Mouse (Mus musculus): ENCODE results near the gene Hist1h2ab. TPM values are rescaled to one million over a fixed set of nuclear protein-coding genes. Genes with fewer than 3 reads are reported as not detected.
"Not testable (repeated sequence)": the region's sequence is repeated elsewhere in the genome, so short reads cannot be mapped to it uniquely, and the experiment has no call there.

The Hist1h2ab gene
- total RNA-seq, 2 experiments from 2014 or later, result 24.4 to 27.3 TPM

DNA sequence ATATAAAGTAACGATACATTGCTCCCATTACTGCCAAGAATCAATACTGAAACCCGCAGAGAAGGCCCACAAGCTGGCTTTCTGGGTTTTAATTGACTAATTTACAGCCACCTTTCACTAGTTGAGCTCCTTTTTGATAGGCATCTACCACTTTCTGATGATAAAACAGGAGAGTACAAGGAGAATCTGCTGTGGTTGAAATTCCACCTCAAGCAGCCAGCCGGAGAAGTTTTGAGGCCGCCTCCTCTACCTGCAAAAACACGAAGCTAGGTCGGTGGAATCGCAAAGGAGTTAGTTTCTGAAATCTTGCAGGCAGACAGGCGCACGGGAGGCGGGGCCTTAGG lies 12.3 kb downstream of the Hist1h2ab start:
- H3K27ac ChIP-seq, result peak overlapping the region; percentile 86
- no peak for DNase-seq (ENCODE audit: low spot score in 2 of 2)

DNA sequence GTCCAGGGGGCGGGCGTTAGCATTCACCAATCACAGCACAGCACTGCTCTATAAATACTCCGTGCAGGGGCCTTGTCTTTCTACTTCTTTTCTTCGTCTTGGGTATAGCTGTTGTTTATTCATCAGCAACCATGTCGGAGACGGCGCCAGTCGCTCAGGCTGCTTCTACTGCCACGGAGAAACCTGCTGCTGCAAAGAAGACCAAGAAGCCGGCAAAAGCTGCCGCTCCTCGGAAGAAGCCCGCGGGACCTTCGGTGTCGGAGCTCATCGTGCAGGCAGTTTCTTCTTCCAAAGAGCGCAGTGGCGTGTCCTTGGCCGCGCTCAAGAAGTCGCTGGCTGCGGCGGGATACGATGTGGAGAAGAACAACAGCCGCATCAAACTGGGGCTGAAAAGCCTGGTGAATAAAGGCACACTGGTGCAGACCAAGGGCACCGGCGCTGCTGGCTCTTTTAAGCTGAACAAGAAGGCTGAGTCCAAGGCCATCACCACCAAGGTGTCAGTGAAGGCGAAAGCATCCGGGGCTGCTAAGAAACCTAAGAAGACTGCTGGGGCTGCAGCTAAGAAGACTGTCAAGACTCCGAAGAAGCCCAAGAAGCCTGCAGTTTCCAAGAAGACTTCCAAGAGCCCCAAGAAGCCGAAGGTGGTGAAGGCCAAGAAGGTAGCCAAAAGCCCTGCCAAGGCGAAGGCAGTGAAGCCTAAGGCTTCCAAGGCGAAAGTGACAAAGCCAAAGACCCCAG lies 12.8 kb downstream of the Hist1h2ab start, which contains the start of gene Hist1h1a:
Gene Hist1h1a (plus strand): TSS at position 81 of the 738 bp plus-strand sequence.
- Histone ChIP-seq H3K4me3 (peak within 1 kb of the TSS; percentile 69), H3K27ac (peak within 1 kb of the TSS; percentile 86)
- peak; percentile 76 to 81 for DNase-seq (ENCODE audit: low spot score in 2 of 2)
- TF ChIP-seq CTCF (conservative IDR thresholded peaks at IDR 0.05), result no peak

More for the DNA sequence above, 12.3 kb downstream of the Hist1h2ab start:
- no peak for TF ChIP-seq CTCF (conservative IDR thresholded peaks at IDR 0.05)
- peak overlapping the region; percentile 69 for H3K4me3 ChIP-seq

DNA sequence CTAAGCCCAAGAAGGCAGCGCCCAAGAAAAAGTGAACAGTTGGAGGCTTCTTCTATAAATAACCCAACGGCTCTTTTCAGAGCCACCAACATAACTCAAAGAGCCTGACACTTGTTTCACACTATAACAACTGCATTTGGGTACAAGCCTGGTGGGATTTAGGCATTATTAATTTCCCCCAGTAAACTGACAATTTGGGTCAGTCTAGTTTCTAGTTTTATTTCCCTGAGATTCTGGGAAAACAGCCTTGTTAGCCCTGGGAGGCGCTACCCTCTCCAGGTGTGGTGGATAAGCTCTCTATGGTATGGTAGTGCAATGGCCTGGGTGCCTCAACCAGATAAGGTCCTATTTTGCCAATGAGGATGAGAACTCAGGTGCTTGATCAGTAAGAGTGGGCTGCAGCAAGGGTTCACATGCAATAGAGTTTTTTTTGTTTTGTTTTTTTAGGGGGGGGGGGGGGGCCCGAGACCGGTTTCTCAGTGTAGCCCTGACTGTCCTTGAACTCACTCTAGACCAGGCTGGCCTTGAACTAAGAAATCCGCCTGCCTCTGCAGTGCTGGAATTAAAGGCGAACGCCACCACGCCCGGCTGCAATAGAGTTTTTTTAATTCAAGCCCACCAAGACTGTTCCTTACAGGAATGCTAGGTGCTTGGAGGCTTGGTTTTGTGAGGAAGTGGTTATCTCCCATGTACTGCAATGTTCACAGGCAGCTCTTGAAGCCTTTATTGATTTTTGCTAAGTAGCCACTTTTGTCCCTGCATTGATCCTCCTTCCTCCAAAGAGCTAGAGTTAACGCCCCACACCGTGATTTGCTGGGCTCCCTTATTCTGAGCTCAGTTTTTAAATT lies 13.6 kb downstream of the Hist1h2ab start:
- Histone ChIP-seq H3K27ac (peak overlapping the region; percentile 86), H3K4me3 (peak overlapping the region; percentile 69)
- no peak for TF ChIP-seq CTCF (conservative IDR thresholded peaks at IDR 0.05)
- DNase-seq (ENCODE audit: low spot score in 2 of 2), result no peak

DNA sequence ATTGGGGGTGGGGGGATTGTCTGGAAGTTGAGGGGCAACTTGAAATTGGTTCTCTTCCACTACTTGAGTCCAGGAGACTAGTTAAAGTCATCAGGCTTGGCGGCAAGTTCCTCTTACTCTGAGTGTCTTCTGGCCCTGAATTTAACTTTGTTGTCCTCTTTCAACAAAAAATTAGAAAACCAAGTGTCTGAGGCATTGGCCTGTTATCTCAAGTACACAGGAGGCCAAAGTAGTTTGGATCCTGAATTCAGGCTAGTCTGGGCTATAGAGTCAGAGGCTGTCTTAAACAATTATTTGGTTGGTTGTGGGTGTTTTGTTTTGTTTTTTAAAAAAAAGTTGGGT lies 14.2 kb downstream of the Hist1h2ab start:
- no peak overlapping the region for H3K27ac ChIP-seq
- DNase-seq (ENCODE audit: low spot score in 2 of 2), result no peak
- TF ChIP-seq CTCF (conservative IDR thresholded peaks at IDR 0.05), result no peak
- no peak overlapping the region for H3K4me3 ChIP-seq

DNA sequence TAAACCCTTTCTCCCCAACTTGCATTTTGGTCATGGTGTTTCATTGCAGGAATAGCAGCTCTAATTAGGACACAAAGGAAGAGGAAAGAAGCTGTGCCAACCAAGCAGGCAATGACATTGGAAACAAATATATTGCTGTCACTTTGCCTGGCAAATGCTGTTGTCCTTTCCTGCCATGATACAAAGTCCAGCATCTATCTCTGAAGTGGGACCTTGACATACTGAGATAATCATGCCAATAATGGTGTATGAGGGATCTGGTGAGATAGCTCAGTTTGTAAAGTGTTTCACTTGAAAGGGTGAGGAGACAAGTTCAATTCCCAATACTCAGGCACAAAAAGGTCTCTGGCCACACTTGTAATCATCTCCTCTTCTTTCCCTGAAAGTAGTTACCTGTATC lies 15.8 kb downstream of the Hist1h2ab start:
- H3K27ac ChIP-seq, result no peak overlapping the region

DNA sequence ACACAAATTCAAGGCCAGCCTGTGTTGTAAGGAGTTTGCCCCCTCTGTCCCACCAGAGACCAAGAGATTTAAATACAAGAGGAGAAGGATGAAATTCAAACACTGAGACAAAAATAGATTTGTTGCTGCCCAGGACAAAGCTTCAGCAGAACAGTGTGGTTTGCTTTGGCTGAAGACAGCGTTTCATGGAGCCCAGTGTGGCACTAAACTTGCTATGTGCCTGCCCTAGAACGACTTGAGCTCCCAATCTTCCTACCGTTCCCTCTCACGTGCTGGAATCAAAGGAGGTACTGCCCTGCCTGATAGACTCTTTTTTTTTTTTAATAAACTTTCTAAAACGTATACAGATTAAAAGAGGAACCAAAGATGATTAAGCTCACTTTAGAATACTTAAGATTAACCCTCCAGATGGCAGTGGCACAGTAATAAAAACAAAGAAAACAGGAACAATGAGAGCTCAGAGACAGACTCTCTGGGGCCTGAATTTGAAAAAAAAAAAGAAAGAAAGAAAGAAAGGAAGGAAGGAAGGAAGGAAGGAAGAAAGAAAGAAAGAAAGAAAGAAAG lies 18.0 kb downstream of the Hist1h2ab start:
- TF ChIP-seq CTCF (conservative IDR thresholded peaks at IDR 0.05), result no peak
- Histone ChIP-seq H3K4me3 (no peak overlapping the region), H3K27ac (no peak overlapping the region)
- no peak for DNase-seq (ENCODE audit: low spot score in 2 of 2)

More for the DNA sequence above, 15.8 kb downstream of the Hist1h2ab start:
- DNase-seq (ENCODE audit: low spot score in 2 of 2), result no peak
- H3K4me3 ChIP-seq, result no peak overlapping the region
- TF ChIP-seq CTCF (conservative IDR thresholded peaks at IDR 0.05), result no peak

DNA sequence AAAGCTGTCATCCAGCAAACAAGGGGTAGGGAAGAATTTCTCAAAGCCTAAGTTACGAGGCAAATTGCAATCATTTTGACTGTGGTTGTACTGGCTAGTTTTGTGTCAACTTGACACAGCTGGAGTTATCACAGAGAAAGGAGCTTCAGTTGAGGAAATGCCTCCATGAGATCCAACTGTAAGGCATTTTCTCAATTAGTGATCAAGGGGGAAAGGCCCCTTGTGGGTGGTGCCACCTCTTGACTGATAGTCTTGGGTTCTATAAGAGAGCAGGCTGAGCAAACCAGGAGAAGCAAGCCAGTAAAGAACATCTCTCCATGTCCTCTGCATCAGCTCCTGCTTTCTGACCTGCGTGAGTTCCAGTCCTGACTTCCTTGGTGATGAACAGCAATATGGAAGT lies 18.7 kb downstream of the Hist1h2ab start, which contains the start of gene Trim38:
Gene Trim38 (plus strand): TSS at position 301 of the 400 bp plus-strand sequence.
- not testable (repeated sequence) for DNase-seq (ENCODE audit: low spot score in 2 of 2); H3K27ac ChIP-seq; H3K4me3 ChIP-seq

DNA sequence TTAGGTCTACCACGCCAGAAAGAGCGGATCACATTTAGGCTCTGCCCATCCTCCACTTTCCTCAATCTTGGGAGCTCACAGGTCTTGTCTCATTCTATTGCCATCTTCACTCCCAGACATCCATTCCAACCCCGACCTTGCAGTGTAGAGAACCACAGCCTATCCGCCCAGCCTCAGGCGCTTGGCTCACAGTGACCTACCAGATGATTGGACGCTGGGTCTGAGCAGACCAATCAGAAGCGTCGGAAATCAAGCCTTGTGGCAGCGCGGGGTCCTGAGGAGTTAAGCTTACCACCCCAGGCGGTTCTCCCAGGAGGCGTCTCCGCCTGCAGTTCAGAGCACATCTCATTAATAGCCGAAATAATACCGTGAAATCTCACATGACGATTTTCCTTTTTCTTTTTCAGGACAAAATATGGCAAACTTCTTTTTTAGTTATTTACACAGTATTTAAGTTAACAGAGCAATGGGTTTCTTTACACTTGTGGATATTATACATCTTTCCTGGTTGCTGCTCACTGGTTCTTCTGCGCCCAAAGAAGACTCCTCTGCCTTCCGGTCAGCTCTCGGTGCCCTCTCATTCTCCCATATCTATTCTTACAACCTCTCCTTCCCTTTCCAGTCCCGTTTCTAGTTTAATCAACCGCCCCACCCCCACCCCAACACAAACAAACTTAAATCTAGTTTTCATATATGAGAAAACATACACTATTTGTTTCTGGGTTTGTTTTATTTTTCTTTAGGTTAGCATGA lies 21.8 kb downstream of the Hist1h2ab start:
- Histone ChIP-seq H3K27ac (no peak overlapping the region), H3K4me3 (peak overlapping the region; percentile 29)
- peak; percentile 43 to 47 for DNase-seq (ENCODE audit: low spot score in 2 of 2)
- 0 out of 2 replicates have a peak, but pooled peaks have one; percentile 7 for TF ChIP-seq CTCF (conservative IDR thresholded peaks at IDR 0.05)

DNA sequence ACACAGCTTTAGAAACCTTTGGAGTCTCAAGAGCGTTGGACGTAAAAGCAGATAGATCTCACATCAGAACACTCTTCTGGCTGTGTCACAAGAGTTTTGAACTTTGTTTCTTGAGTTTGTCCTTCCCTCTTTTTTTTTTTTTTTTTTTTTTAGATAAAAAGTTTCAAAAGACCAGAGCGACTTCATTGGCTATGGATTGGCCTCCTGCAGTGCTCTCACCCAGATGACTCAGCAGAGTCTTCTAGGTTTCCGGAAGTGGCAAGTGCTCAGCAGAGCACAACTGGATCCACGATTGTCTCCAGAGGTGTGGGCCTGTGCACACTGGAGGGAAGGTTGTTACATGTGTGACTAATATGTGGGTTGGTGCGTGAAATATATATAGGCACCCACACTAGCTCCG lies 27.4 kb downstream of the Hist1h2ab start:
- TF ChIP-seq CTCF (conservative IDR thresholded peaks at IDR 0.05), result no peak
- Histone ChIP-seq H3K27ac (no peak overlapping the region), H3K4me3 (no peak overlapping the region)
- no peak for DNase-seq (ENCODE audit: low spot score in 2 of 2)

DNA sequence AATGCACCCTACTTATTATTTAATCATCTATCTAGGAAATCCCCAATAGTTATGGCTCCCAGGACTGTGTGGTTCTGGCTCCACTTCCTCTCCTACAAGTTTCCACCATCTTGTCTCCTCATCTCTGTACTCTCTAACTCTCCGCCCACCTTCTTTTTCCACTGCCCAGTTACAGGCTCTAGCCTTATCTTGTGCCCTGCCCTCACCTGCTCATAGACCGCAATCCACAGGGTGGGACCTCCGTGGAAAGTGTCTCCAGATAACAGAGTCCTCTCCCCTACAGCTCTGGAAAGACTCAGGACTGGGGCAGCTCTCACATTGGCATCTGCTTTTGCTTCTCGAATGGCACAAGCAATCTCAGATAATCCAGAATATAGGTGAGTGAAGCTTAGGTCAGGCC lies 28.1 kb downstream of the Hist1h2ab start:
- no peak for TF ChIP-seq CTCF (conservative IDR thresholded peaks at IDR 0.05)
- Histone ChIP-seq H3K27ac (no peak overlapping the region), H3K4me3 (no peak overlapping the region)
- no peak for DNase-seq (ENCODE audit: low spot score in 2 of 2)

DNA sequence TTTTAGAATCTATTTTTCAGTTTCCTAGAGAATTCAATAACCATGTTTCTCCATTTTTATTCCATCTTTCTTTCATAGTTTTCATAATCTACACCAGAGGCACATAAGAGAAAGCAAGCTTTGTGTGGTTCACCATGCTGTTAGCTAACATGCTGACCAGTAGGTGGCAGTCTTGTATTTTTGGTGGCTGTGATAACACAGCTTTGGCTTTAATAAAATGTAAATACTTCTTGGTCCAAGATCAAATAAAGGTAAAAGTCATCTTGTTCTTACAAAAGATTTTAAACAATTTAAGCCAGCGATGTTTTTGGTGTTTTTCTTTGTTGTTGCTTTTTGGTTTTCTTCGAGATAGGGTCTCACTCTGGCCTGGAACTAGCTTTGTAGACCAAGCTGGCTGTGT lies 41.6 kb downstream of the Hist1h2ab start:
- no peak overlapping the region for H3K4me3 ChIP-seq
- peak; percentile 94 for TF ChIP-seq CTCF (conservative IDR thresholded peaks at IDR 0.05)

DNA sequence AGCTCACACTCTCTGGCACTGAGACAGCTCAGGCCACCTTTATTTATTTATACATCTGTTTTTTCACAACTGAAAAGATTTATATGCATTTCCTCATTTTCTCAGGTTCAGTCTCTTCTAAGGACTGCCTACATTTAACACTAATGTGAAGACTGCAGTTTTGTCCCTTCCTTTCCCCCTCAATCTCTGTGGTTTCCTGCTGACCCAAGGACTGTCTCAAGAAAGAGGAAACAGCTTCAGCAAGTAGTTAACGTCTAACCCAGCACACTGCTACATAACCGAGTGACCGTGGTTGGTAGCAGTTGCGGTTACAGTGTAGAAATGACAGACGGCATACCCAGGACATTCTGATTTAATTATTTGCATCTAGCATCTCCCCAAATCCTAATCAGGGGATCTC lies 48.5 kb downstream of the Hist1h2ab start:
- Histone ChIP-seq H3K27ac (no peak overlapping the region), H3K4me3 (no peak overlapping the region)
- no peak for TF ChIP-seq CTCF (conservative IDR thresholded peaks at IDR 0.05)
- DNase-seq (ENCODE audit: low spot score in 2 of 2), result no peak

More for the DNA sequence above, 41.6 kb downstream of the Hist1h2ab start:
- no peak overlapping the region for H3K27ac ChIP-seq
- DNase-seq (ENCODE audit: low spot score in 2 of 2), result peak; percentile 44 to 70

Small RNAs within 50 kb of the gene (microRNA-seq; reads per million reads assigned to microRNA genes)
- gene Gm44314, result 0 reads per million in 2 experiments
- 0 reads per million in 2 experiments for gene Gm44484

Other genes starting within 250 kb of the Hist1h2ab start
- gene Hist1h4h, start 220.1 kb upstream of the Hist1h2ab start, total RNA-seq (2021), result 100 to 1,000 TPM; 333 to 344 TPM
- 10 to 100 TPM in 1 of 2 experiments, 1 to 10 TPM in 1; 6.9 to 12.2 TPM for gene Hist1h2af, start 217.2 kb upstream of the Hist1h2ab start, total RNA-seq (2021)
- 1 to 10 TPM; 3.6 to 5.5 TPM for gene Hist1h3g, start 215.7 kb upstream of the Hist1h2ab start, total RNA-seq (2021)
- gene Hist1h2bh, start 207.7 kb upstream of the Hist1h2ab start, total RNA-seq (2021), result 1 to 10 TPM in 1 of 2 experiments, under 1 TPM in 1; 0.39 to 1.2 TPM
- 10 to 100 TPM; 17.7 to 18.3 TPM for gene Hist1h3f, start 207.1 kb upstream of the Hist1h2ab start, total RNA-seq (2021)
- 100 to 1,000 TPM; 150 to 167 TPM for gene Hist1h4f, start 199.5 kb upstream of the Hist1h2ab start, total RNA-seq (2021)
- gene Hist1h1d, start 197.9 kb upstream of the Hist1h2ab start, total RNA-seq (2021), result 1 to 10 TPM; 4.6 to 5.5 TPM
- gene Hist1h3e, start 188.8 kb upstream of the Hist1h2ab start, total RNA-seq (2021), result 10 to 100 TPM; 45.3 to 54.6 TPM
- gene Hist1h2ae, start 179.9 kb upstream of the Hist1h2ab start, total RNA-seq (2021), result 1 to 10 TPM; 6.6 to 7.7 TPM
- 10 to 100 TPM; 74.0 to 78.9 TPM for gene Hist1h2bg, start 179.7 kb upstream of the Hist1h2ab start, total RNA-seq (2021)
- 10 to 100 TPM; 22.8 to 29.6 TPM for gene Hist1h2bf, start 176.9 kb upstream of the Hist1h2ab start, total RNA-seq (2021)
- gene Hist1h2ad, start 176.7 kb upstream of the Hist1h2ab start, total RNA-seq (2021), result 10 to 100 TPM in 1 of 2 experiments, 1 to 10 TPM in 1; 5.0 to 13.0 TPM
- 10 to 100 TPM; 12.1 to 13.0 TPM for gene Hist1h3d, start 175.4 kb upstream of the Hist1h2ab start, total RNA-seq (2021)
- gene Hist1h4d, start 169.5 kb upstream of the Hist1h2ab start, total RNA-seq (2021), result 100 to 1,000 TPM; 140 to 146 TPM
- 10 to 100 TPM in 1 of 2 experiments, 1 to 10 TPM in 1; 8.8 to 10.1 TPM for gene Hist1h2be, start 130.0 kb upstream of the Hist1h2ab start, total RNA-seq (2021)
- gene Hist1h1e, start 128.6 kb upstream of the Hist1h2ab start, total RNA-seq (2021), result 10 to 100 TPM; 50.6 to 58.1 TPM
- 1 to 10 TPM; 2.9 to 4.0 TPM for gene Hist1h2ac, start 67.2 kb upstream of the Hist1h2ab start, total RNA-seq (2021)
- 10 to 100 TPM; 45.1 to 50.2 TPM for gene Hist1h2bc, start 66.9 kb upstream of the Hist1h2ab start, total RNA-seq (2021)
- gene Hist1h1t, start 55.3 kb upstream of the Hist1h2ab start, total RNA-seq (2021), result not detected
- 100 to 1,000 TPM; 108 to 115 TPM for gene Hist1h4c, start 52.7 kb upstream of the Hist1h2ab start, total RNA-seq (2021)
- 1 to 10 TPM; 3.2 to 3.6 TPM for gene Hfe, start 40.3 kb upstream of the Hist1h2ab start, total RNA-seq (2021)
- 10 to 100 TPM; 59.1 to 68.1 TPM for gene Hist1h1c, start 12.3 kb upstream of the Hist1h2ab start, total RNA-seq (2021)
- gene Hist1h3c, start 5.5 kb upstream of the Hist1h2ab start, total RNA-seq (2021), result 1 to 10 TPM; 3.6 to 5.9 TPM
- gene Hist1h2bb, start 4.4 kb upstream of the Hist1h2ab start, total RNA-seq (2021), result 10 to 100 TPM; 23.0 to 24.7 TPM
- gene Hist1h3b, start 1.1 kb downstream of the Hist1h2ab start, total RNA-seq (2021), result 10 to 100 TPM; 13.6 to 15.0 TPM
- 10 to 100 TPM; 70.9 to 73.8 TPM for gene Hist1h4b, start 5.9 kb downstream of the Hist1h2ab start, total RNA-seq (2021)
- 10 to 100 TPM; 46.0 to 55.3 TPM for gene Hist1h4a, start 10.1 kb downstream of the Hist1h2ab start, total RNA-seq (2021)
- 10 to 100 TPM; 35.0 to 41.6 TPM for gene Hist1h3a, start 11.3 kb downstream of the Hist1h2ab start, total RNA-seq (2021)
- 10 to 100 TPM; 18.5 to 18.9 TPM for gene Hist1h1a, start 12.5 kb downstream of the Hist1h2ab start, total RNA-seq (2021)
- not detected for gene Trim38, start 18.8 kb downstream of the Hist1h2ab start, total RNA-seq (2021)
- under 1 TPM in 1 of 2 experiments, not detected in 1; 0.10 TPM for gene Slc17a2, start 55.9 kb downstream of the Hist1h2ab start, total RNA-seq (2021)
- not detected for gene Slc17a3, start 88.3 kb downstream of the Hist1h2ab start, total RNA-seq (2021)
- gene Slc17a1, start 116.6 kb downstream of the Hist1h2ab start, total RNA-seq (2021), result not detected
- not detected for gene Slc17a4, start 163.9 kb downstream of the Hist1h2ab start, total RNA-seq (2021)
- gene Hist1h2ba, start 183.0 kb downstream of the Hist1h2ab start, total RNA-seq (2021), result not detected
- not detected for gene Hist1h2aa, start 183.3 kb downstream of the Hist1h2ab start, total RNA-seq (2021)
- 1 to 10 TPM in 1 of 2 experiments, under 1 TPM in 1; 0.95 to 1.1 TPM for gene Scgn, start 240.1 kb downstream of the Hist1h2ab start, total RNA-seq (2021)

Measured in layer of hippocampus, adult 2 months (tissue).